In the genomic region with DNA sequence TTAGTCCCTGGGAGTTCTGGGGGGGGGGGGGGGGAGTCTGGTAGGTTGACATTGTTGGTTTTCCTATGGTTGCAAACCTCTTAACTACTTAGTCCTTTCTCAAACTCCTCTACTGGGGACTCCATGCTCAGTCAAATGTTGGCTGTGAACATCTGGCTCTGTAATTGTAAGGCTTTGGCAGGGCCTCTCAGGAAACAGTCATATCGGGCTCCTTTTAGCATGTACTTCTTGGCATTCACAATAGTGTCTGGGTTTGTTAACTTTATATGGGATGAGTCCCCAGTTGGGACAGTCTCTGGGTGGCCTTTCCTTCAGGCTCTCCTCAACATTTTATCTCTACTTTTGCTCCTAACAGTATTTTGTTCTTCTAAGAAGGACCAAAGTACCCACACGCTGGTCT, we compare ENCODE assay signal across 23 mouse cellular contexts.
DNase-seq lines count a peak whose midpoint lies in the region; ATAC-seq lines count a peak whose summit lies in the region.
"Had no signal": no experiment of that assay in that cellular context is flagged by ENCODE, and none has a peak within 500 bp of the region (broad histone marks: within the 10 kb centered on the region; RNA-seq: fewer than 3 reads in every experiment).

No protein-coding gene starts in this region.

- H3K27me3 ChIP-seq in heart, embryonic 10.5 days (ENCODE audit: insufficient read depth, poor library complexity, severe bottlenecking): no peaks in the 10 kb centered on the region
- H3K27me3 ChIP-seq in heart, embryonic 12.5 days (replicated peaks): no peaks in the 10 kb centered on the region
- H3K27me3 ChIP-seq: CH12.LX; embryonic facial prominence, embryonic 12.5 days; forebrain, embryonic 13.5 days; forebrain, embryonic 15.5 days; Patski had no signal

- no peaks in the 10 kb centered on the region for H3K4me1 ChIP-seq in heart, embryonic 10.5 days
- H3K4me1 ChIP-seq in heart, embryonic 12.5 days (replicated peaks): no peaks in the 10 kb centered on the region
- H3K4me1 ChIP-seq: embryonic facial prominence, embryonic 10.5 days; embryonic facial prominence, embryonic 12.5 days; forebrain, embryonic 13.5 days; forebrain, embryonic 15.5 days had no signal

- intact Hi-C loops in heart, postnatal 10 days (cut with DNase I): no loop called here

- H3K36me3 ChIP-seq in heart, embryonic 10.5 days: no peaks in the 10 kb centered on the region
- H3K36me3 ChIP-seq in heart, embryonic 12.5 days: no peaks in the 10 kb centered on the region
- H3K36me3 ChIP-seq: embryonic facial prominence, embryonic 10.5 days; embryonic facial prominence, embryonic 12.5 days; forebrain, embryonic 15.5 days; G1E had no signal

- no peak for ATAC-seq in heart, embryonic 12.5 days (ENCODE audit: insufficient number of reproducible peaks, low FRiP score)
- ATAC-seq: activated CD4-positive, CD25-positive, alpha-beta regulatory T cell, adult 4 months; CD4-positive, CD25-positive, alpha-beta regulatory T cell, adult 4 months; forebrain, embryonic 13.5 days; forebrain, embryonic 15.5 days; Patski had no signal

- H3K9me3 ChIP-seq in heart, embryonic 10.5 days: no peaks in the 10 kb centered on the region
- H3K9me3 ChIP-seq in heart, embryonic 12.5 days (replicated peaks): 0 out of 2 replicates have a peak, but pooled peaks cover 7% of the 10 kb centered on the region
- H3K9me3 ChIP-seq: embryonic facial prominence, embryonic 10.5 days; embryonic facial prominence, embryonic 12.5 days; forebrain, embryonic 13.5 days; forebrain, embryonic 15.5 days; G1E had no signal

- H3K4me3 ChIP-seq in heart, embryonic 10.5 days: no peak overlapping the region
- H3K4me3 ChIP-seq in heart, embryonic 12.5 days: no peak overlapping the region
- H3K4me3 ChIP-seq: embryonic facial prominence, embryonic 10.5 days; embryonic facial prominence, embryonic 12.5 days; forebrain, embryonic 13.5 days; forebrain, embryonic 15.5 days had no signal

- peak; percentile 92 for DNase-seq in heart, adult 11 months
- no peak for DNase-seq in heart, embryonic 10.5 days (ENCODE audit: low spot score)
- DNase-seq in heart, postnatal 10 days: peak; percentile 33 to 37
- DNase-seq in heart, postnatal 4 days: peak; percentile 10
- DNase-seq: adrenal gland, adult 8-10 months; adrenal gland, postnatal 14 days; adrenal gland, postnatal 36 days; B cell, adult 2 months; cerebellum, adult 11-12 months; cerebellum, adult 2 months; cerebellum, adult 9-10 months; cerebellum, postnatal 10 days; cerebellum, postnatal 25 days had no signal

- H3K4me2 ChIP-seq in heart, embryonic 12.5 days: no peak overlapping the region
- H3K4me2 ChIP-seq: embryonic facial prominence, embryonic 12.5 days; forebrain, embryonic 13.5 days; forebrain, embryonic 15.5 days had no signal

- WGBS in heart, embryonic 10.5 days: 84% methylated on average over 2 of the region's 2 CpGs
- 88% methylated on average over 2 of the region's 2 CpGs for WGBS in heart, embryonic 12.5 days

- H3K9ac ChIP-seq in heart, embryonic 12.5 days: no peak overlapping the region
- H3K9ac ChIP-seq: embryonic facial prominence, embryonic 12.5 days; forebrain, embryonic 13.5 days; forebrain, embryonic 15.5 days had no signal

- H3K27ac ChIP-seq in heart, embryonic 10.5 days: no peak overlapping the region
- H3K27ac ChIP-seq in heart, embryonic 12.5 days (ENCODE audit: poor library complexity, severe bottlenecking): no peak overlapping the region
- H3K27ac ChIP-seq: embryonic facial prominence, embryonic 10.5 days; embryonic facial prominence, embryonic 12.5 days; forebrain, embryonic 13.5 days; forebrain, embryonic 15.5 days had no signal
